Mouse (Mus musculus) liver, embryonic 14.5 days (tissue): ENCODE data around the gene 4933402N03Rik. TPM values are rescaled to one million over a fixed set of nuclear protein-coding genes. Genes with fewer than 3 reads are reported as not detected.
A peak's percentile ranks its signal among the peaks of the same experiment; 100 is the strongest.

Experiments
- ATAC-seq: fragments of 200-750 bp; cut with Nextera tagmentation; 2 replicates; pipeline ENCODE4 v1.8.0; 2017; ENCODE audit warnings: moderate number of reproducible peaks, mild to moderate bottlenecking, moderate library complexity; ENCODE audit not compliant: insufficient read depth
- DNase-seq, 3 experiments: peaks; one replicate each; pipeline ENCODE4 v3.0.0-alpha.2; 2012 to 2013; ENCODE audit warnings: low read depth in 3 of 3, low spot score in 3 of 3
- H3K27ac ChIP-seq: fragments of 300-500 bp; sonication (generic); 2 replicates; pipeline ENCODE4 v1.5.1; 2014; ENCODE audit warnings: moderate library complexity, mild to moderate bottlenecking, control low read depth, inconsistent platforms
- H3K27me3 ChIP-seq: fragments of 300-500 bp; sonication (generic); 2 replicates; pipeline ENCODE4 v1.6.1; 2014; ENCODE audit warnings: mild to moderate bottlenecking, low read length, moderate library complexity; ENCODE audit not compliant: control insufficient read depth, insufficient read depth
- H3K36me3 ChIP-seq: fragments of 300-500 bp; sonication (generic); replicated peaks from 2 replicates; pipeline ENCODE4 v1.6.1; 2014; ENCODE audit warnings: low read depth; ENCODE audit not compliant: control insufficient read depth, insufficient read depth
- H3K4me1 ChIP-seq, 2 experiments: fragments of 200-500 bp in 1 of 2; fragments of 300-500 bp in 1 of 2; sonication (generic) in 1 of 2; replicated peaks; 2 replicates each; pipeline ENCODE4 v1.6.1; 2012 to 2014; ENCODE audit warnings: antibody characterized with exemption in 1 of 2, inconsistent platforms in 1 of 2, low read length in 1 of 2; ENCODE audit not compliant: control insufficient read depth in 2 of 2, insufficient read depth in 2 of 2
- H3K4me2 ChIP-seq: fragments of 300-500 bp; sonication (generic); 2 replicates; pipeline ENCODE4 v1.6.1; 2014; ENCODE audit warnings: low read depth, mild to moderate bottlenecking, control low read depth, moderate library complexity
- H3K4me3 ChIP-seq, 2 experiments: fragments of 200-500 bp in 1 of 2; fragments of 300-500 bp in 1 of 2; sonication (generic) in 1 of 2; 2 replicates each; pipeline ENCODE4 v1.5.1; 2012 to 2014; ENCODE audit warnings: low read depth in 2 of 2, low read length in 2 of 2, mild to moderate bottlenecking in 2 of 2, control low read depth in 1 of 2, inconsistent platforms in 1 of 2, moderate library complexity in 1 of 2; ENCODE audit not compliant: insufficient read depth in 1 of 2
- H3K9ac ChIP-seq: fragments of 300-500 bp; sonication (generic); replicated peaks from 2 replicates; pipeline ENCODE4 v1.6.1; 2014; ENCODE audit warnings: mild to moderate bottlenecking, control low read depth, moderate library complexity
- H3K9me3 ChIP-seq: fragments of 300-500 bp; sonication (generic); 2 replicates; pipeline ENCODE4 v1.6.1; 2016; ENCODE audit warnings: low read length, mixed read lengths; ENCODE audit not compliant: control insufficient read depth
- CTCF ChIP-seq: IDR thresholded peaks from 2 replicates; pipeline ENCODE4 v1.5.1; 2016; ENCODE audit warnings: antibody characterized with exemption, low read depth, control low read depth
- EP300 ChIP-seq: IDR thresholded peaks from 2 replicates; pipeline ENCODE4 v1.6.1; 2016; ENCODE audit warnings: antibody characterized with exemption, low read depth
- WGBS: fragments of 180-500 bp; shearing (Covaris S2); extraction: QIAGEN DNeasy Blood & Tissue Kit; methylation state at CpG from one replicate; pipeline ENCODE4 v1.1.7; 2014; ENCODE audit not compliant: insufficient replicate concordance; 5-methylcytosine and 5-hydroxymethylcytosine counted together
- polyA plus RNA-seq, 2 experiments: library from polyadenylated mRNA; depleted of rRNA in 1 of 2; stranded (reverse) in 1 of 2; unstranded in 1 of 2; fragments of >200 nt; fragmentation: Nextera tagmentation in 1 of 2; extraction: Ambion mirVana in 1 of 2; gene quantifications; 2 replicates each; pipeline versions ENCODE4 v1.2.1 to v1.2.3; 2012 to 2014

4933402N03Rik gene
- polyA plus RNA-seq, 2 experiments: not detected

DNA sequence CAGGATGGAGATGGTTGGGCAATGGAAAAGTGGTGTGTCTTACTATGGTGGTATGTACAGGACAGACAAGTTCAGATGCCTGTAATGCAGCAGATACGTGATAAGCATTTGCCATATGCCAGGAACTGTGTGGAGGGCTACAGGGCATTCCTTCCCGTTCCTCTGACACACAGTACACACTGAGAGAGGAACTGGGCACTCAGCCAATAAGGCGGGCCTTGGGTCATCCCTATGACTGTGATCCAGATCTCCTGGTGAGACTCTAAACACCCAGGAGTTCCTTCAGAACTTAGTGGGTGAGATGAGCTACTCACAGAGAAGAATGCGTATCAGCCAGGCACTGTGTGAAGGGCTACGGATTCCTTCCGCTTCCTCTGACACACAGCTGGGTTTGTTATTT, 32.4 kb downstream of the 4933402N03Rik start:
- Histone ChIP-seq H3K27me3 (no peaks in the 10 kb centered on the region), H3K4me1 (no peaks in the 10 kb centered on the region), H3K9me3 (no peaks in the 10 kb centered on the region), H3K9ac (no peak overlapping the region), H3K36me3 (no peaks in the 10 kb centered on the region), H3K4me3 (no peak overlapping the region), H3K27ac (no peak overlapping the region), H3K4me2 (no peak overlapping the region)
- TF ChIP-seq CTCF (no peak), EP300 (no peak)
- ATAC-seq (no peak), DNase-seq (no peak)
- WGBS: 53% methylated on average over 6 of the region's 6 CpGs

DNA sequence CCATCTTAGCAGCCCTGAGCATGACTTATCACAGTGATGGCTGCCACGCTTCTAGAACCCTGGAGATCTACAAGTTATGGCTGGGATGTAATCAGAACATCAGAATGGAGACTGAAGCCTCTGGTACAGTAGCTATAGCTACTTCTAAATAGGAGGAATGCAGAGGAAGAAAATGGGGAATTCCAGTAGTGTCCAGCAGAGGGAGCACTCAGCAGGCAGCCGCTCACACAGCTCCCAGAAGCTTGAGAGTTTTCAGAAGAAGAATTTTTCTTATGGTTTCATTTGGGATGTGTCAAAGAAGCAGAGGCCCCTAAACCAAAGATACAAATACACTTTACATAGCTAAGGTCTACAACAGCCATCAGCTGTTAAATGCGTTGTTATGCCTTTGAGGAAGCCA, 33.6 kb downstream of the 4933402N03Rik start:
- ATAC-seq: no peak
- H3K9me3 ChIP-seq: no peaks in the 10 kb centered on the region

More for the DNA sequence above, 33.6 kb downstream of the 4933402N03Rik start:
- Histone ChIP-seq H3K9ac (no peak overlapping the region), H3K4me3 (no peak overlapping the region), H3K36me3 (no peaks in the 10 kb centered on the region), H3K4me1 (no peaks in the 10 kb centered on the region), H3K27ac (no peak overlapping the region), H3K27me3 (no peaks in the 10 kb centered on the region), H3K4me2 (no peak overlapping the region)
- 19% methylated on average over 3 of the region's 3 CpGs for WGBS
- peak; percentile 71 for TF ChIP-seq CTCF
- TF ChIP-seq EP300: no peak
- peak in 1 of 3 experiments; percentile 1 for DNase-seq

Other genes with a start within 250 kb of the 4933402N03Rik start
- 0.12 and 0.30 TPM in 2 replicates for gene Htra1, start 210.2 kb downstream of the 4933402N03Rik start, polyA plus RNA-seq (2012; rRNA removed)
- 0.17 and 0.25 TPM in 2 replicates for gene Htra1, start 210.2 kb downstream of the 4933402N03Rik start, polyA plus RNA-seq (2014; fragmentation: Nextera tagmentation; extraction: Ambion mirVana)
- not detected in 2 replicates for gene Dmbt1, start 114.3 kb downstream of the 4933402N03Rik start, polyA plus RNA-seq (2012; rRNA removed)
- gene Dmbt1, start 114.3 kb downstream of the 4933402N03Rik start, polyA plus RNA-seq (2014; fragmentation: Nextera tagmentation; extraction: Ambion mirVana): not detected in 2 replicates
- gene 5430419D17Rik, start 28.1 kb upstream of the 4933402N03Rik start, polyA plus RNA-seq (2012; rRNA removed): not detected in 2 replicates
- not detected in 2 replicates for gene 5430419D17Rik, start 28.1 kb upstream of the 4933402N03Rik start, polyA plus RNA-seq (2014; fragmentation: Nextera tagmentation; extraction: Ambion mirVana)
- 0.03 TPM in 1 of 2 replicates, not detected in the other for gene Cuzd1, start 176.0 kb upstream of the 4933402N03Rik start, polyA plus RNA-seq (2012; rRNA removed)
- not detected in 2 replicates for gene Cuzd1, start 176.0 kb upstream of the 4933402N03Rik start, polyA plus RNA-seq (2014; fragmentation: Nextera tagmentation; extraction: Ambion mirVana)
- gene Fam24b, start 183.2 kb upstream of the 4933402N03Rik start, polyA plus RNA-seq (2012; rRNA removed): 0.37 TPM in 1 of 2 replicates, not detected in the other
- gene Fam24b, start 183.2 kb upstream of the 4933402N03Rik start, polyA plus RNA-seq (2014; fragmentation: Nextera tagmentation; extraction: Ambion mirVana): not detected in 2 replicates
- not detected in 2 replicates for gene Fam24a, start 187.6 kb upstream of the 4933402N03Rik start, polyA plus RNA-seq (2012; rRNA removed)
- gene Fam24a, start 187.6 kb upstream of the 4933402N03Rik start, polyA plus RNA-seq (2014; fragmentation: Nextera tagmentation; extraction: Ambion mirVana): not detected in 2 replicates
- gene 2310057M21Rik, start 216.4 kb upstream of the 4933402N03Rik start, polyA plus RNA-seq (2012; rRNA removed): 2.8 and 4.6 TPM in 2 replicates
- gene 2310057M21Rik, start 216.4 kb upstream of the 4933402N03Rik start, polyA plus RNA-seq (2014; fragmentation: Nextera tagmentation; extraction: Ambion mirVana): 7.7 and 9.2 TPM in 2 replicates
- 14.5 and 15.9 TPM in 2 replicates for gene Pstk, start 224.8 kb upstream of the 4933402N03Rik start, polyA plus RNA-seq (2012; rRNA removed)
- 22.9 and 23.2 TPM in 2 replicates for gene Pstk, start 224.8 kb upstream of the 4933402N03Rik start, polyA plus RNA-seq (2014; fragmentation: Nextera tagmentation; extraction: Ambion mirVana)